Mouse (Mus musculus) midbrain, embryonic 10.5 days (tissue): ENCODE results near the gene Gm43720. TPM values are rescaled to one million over a fixed set of nuclear protein-coding genes. Genes with fewer than 3 reads are reported as not detected.
A peak's percentile ranks its signal among the peaks of the same experiment; 100 is the strongest.

ENCODE experiments used
- DNase-seq: peaks from one replicate; pipeline ENCODE4 v3.0.0-alpha.2; 2017; ENCODE audit warnings: low spot score
- H3K27ac ChIP-seq: fragments of 300-500 bp; sonication (generic); replicated peaks from 2 replicates; pipeline ENCODE4 v1.5.1; 2016; ENCODE audit warnings: mild to moderate bottlenecking
- H3K27me3 ChIP-seq: fragments of 300-500 bp; sonication (generic); 2 replicates; pipeline ENCODE4 v1.6.1; 2016; ENCODE audit warnings: low read depth, mild to moderate bottlenecking; ENCODE audit not compliant: poor library complexity, severe bottlenecking
- H3K36me3 ChIP-seq: fragments of 300-500 bp; sonication (generic); 2 replicates; pipeline ENCODE4 v1.6.1; 2016; ENCODE audit warnings: mild to moderate bottlenecking, moderate library complexity
- H3K4me1 ChIP-seq: fragments of 300-500 bp; sonication (generic); 2 replicates; pipeline ENCODE4 v1.6.1; 2016
- H3K4me3 ChIP-seq: fragments of 300-500 bp; sonication (generic); 2 replicates; pipeline ENCODE4 v1.5.1; 2016; ENCODE audit warnings: mild to moderate bottlenecking, moderate library complexity
- H3K9me3 ChIP-seq: fragments of 300-500 bp; sonication (generic); replicated peaks from 2 replicates; pipeline ENCODE4 v1.6.1; 2016; ENCODE audit warnings: mild to moderate bottlenecking
- WGBS: fragments of 180-500 bp; shearing (Covaris S2); methylation state at CpG from one replicate; pipeline ENCODE4 v1.1.7; 2016; 5-methylcytosine and 5-hydroxymethylcytosine counted together
- polyA plus RNA-seq: library from polyadenylated mRNA; unstranded; fragments of >200 nt; fragmentation: Nextera tagmentation; extraction: Ambion mirVana; gene quantifications from 2 replicates; pipeline ENCODE4 v1.2.1, GENCODE M21; 2016

Gm43720 gene
- polyA plus RNA-seq, 1 experiment from 2014 or later: 0.10 TPM

DNA sequence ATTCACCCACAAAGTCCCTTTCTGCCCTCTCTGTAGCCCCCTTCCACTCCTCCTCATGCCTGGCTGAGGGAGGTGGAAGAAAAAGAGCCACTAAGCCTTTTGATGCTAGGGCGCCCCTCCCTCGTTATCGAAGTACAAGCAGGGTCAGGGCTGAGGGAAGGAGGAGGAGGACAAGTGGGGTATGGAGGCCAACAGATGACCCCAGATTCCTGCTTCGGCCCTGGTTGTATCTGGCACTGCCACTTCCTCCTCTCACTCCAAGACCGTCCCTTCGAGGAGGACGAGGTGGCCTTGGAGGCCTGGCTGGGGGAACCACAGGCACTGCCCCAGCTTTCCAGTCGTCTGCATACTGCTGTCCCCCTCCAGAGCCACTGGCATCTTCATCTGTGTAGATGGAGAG is 5.6 kb downstream of the Gm43720 start:
- H3K36me3 ChIP-seq: peaks cover 47% of the 10 kb centered on the region
- DNase-seq: no peak
- 57% methylated on average over 8 of the region's 8 CpGs for WGBS
- H3K4me3 ChIP-seq: peak overlapping the region; percentile 55; the same call in 1 of the 2 replicates
- H3K27ac ChIP-seq: no peak overlapping the region
- no peaks in the 10 kb centered on the region for H3K9me3 ChIP-seq
- peaks cover 25% of the 10 kb centered on the region for H3K27me3 ChIP-seq
- H3K4me1 ChIP-seq: peaks cover 83% of the 10 kb centered on the region

- H3K9me3 ChIP-seq: no peaks in the 10 kb centered on the region
- WGBS: 2% methylated on average over 12 of the region's 12 CpGs
- H3K4me3 ChIP-seq: peak within 1 kb of the TSS; percentile 51
- DNase-seq: peak; percentile 72
- H3K27me3 ChIP-seq: peaks cover 25% of the 10 kb centered on the region
- H3K27ac ChIP-seq: peak within 1 kb of the TSS; percentile 84
- peaks cover 66% of the 10 kb centered on the region for H3K4me1 ChIP-seq
- H3K36me3 ChIP-seq: peaks cover 34% of the 10 kb centered on the region
These were observed 7.3 kb downstream of the Gm43720 start, which contains the start of gene Gal3st4 for GRCm38 (mm10) chr5:138272409-138272923. Gene Gal3st4, minus strand, starts transcription at chr5:138272840.

- Histone ChIP-seq H3K4me3 (peak overlapping the region; percentile 51; the same call in 1 of the 2 replicates), H3K9me3 (no peaks in the 10 kb centered on the region), H3K27ac (peak overlapping the region; percentile 28; the same call in 1 of the 2 replicates), H3K4me1 (peaks cover 54% of the 10 kb centered on the region), H3K27me3 (peaks cover 14% of the 10 kb centered on the region), H3K36me3 (peaks cover 34% of the 10 kb centered on the region)
- no peak for DNase-seq
- WGBS: 50% methylated on average over 3 of the region's 3 CpGs
These were observed 8.5 kb downstream of the Gm43720 start for GRCm38 (mm10) chr5:138271232-138271631.

DNA sequence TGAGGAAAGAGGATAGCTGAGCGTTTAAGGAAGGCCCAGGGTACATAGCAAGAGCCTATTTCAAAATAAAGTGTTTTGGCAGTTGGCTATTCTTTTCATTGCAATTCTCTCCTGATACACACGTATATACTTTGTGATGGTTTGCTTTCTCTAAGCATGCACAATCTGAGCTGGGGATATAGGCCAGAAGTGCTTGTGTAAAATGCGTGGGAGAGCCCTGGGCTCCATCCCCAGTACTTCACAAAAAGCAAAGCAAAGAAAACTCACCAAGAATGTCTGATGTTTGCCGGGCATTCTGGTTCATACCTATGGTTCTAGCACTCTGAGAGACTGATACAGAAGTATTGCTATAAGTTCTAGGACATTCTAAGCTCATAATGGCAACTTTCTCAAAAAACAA is 10.8 kb downstream of the Gm43720 start:
- Histone ChIP-seq H3K4me3 (no peak overlapping the region), H3K4me1 (peaks cover 45% of the 10 kb centered on the region), H3K27ac (no peak overlapping the region), H3K27me3 (peaks cover 14% of the 10 kb centered on the region), H3K36me3 (peaks cover 21% of the 10 kb centered on the region), H3K9me3 (no peaks in the 10 kb centered on the region)
- DNase-seq: no peak
- 82% methylated on average over 4 of the region's 4 CpGs for WGBS

- H3K4me3 ChIP-seq: no peak overlapping the region
- peaks cover 27% of the 10 kb centered on the region for H3K36me3 ChIP-seq
- H3K27me3 ChIP-seq: peaks cover 14% of the 10 kb centered on the region
- H3K27ac ChIP-seq: no peak overlapping the region
- no peaks in the 10 kb centered on the region for H3K9me3 ChIP-seq
- DNase-seq: peak; percentile 9
- 88% methylated on average over 3 of the region's 3 CpGs for WGBS
- H3K4me1 ChIP-seq: peaks cover 40% of the 10 kb centered on the region
These were observed 12.6 kb downstream of the Gm43720 start for GRCm38 (mm10) chr5:138267114-138267513.

- WGBS: 95% methylated on average over 4 of the region's 4 CpGs
- Histone ChIP-seq H3K4me1 (peaks cover 31% of the 10 kb centered on the region), H3K36me3 (peaks cover 41% of the 10 kb centered on the region), H3K9me3 (no peaks in the 10 kb centered on the region), H3K4me3 (no peak overlapping the region), H3K27me3 (0 out of 2 replicates have a peak, but pooled peaks cover under 1% of the 10 kb centered on the region), H3K27ac (no peak overlapping the region)
- no peak for DNase-seq
These were observed 14.0 kb downstream of the Gm43720 start for GRCm38 (mm10) chr5:138265712-138266111.

- Histone ChIP-seq H3K36me3 (peaks cover 56% of the 10 kb centered on the region), H3K27ac (peak overlapping the region; percentile 92)
- DNase-seq: no peak
These were observed 15.6 kb downstream of the Gm43720 start for GRCm38 (mm10) chr5:138264207-138264578.

DNA sequence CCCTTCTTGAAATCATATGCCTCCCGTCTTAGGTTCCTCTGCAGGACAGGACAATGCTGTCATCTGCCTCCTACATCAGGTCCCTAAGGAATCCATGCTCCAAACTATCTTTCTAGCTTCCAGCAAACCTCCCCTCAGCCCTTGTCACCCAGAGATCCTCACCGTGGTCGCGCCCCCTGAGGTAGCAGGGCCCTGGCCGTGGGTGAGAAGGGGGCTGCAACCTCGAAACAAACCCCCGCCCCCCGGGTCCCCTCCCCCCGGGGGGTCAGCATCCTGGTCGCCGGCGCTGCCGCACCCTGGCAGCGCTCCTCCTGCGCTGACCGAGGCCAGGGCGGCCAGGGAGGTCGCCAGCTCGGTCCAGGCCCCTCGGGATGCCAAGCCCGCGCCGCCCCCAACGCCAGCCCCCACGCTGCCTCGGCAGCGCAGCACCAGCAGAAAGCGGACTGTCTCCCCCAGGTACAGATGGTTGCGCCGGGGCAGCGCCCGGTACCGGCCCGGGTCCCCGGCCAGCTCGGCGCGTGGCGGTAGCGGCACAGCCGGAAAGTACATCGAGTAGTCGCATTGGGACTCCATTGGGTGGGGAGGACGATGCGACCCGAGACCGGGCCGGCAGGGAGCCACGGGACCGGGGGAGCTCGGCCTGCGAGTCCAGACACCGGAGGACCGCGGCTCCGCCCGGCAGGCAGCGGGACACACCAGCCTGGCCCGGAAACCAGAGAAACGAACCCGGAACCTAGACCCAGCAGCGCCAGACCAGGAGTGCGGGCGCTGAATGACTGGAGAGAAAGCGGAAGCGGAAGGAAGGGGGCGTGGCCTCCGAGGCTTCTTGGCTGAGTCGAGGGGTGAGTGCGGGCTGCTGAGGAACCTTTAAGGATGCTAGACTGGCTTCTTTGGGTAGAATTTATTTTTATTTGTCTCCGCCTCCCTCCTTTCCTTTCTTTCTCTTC is 16.2 kb downstream of the Gm43720 start, which contains the start of gene BC037034:
TSS of gene BC037034 (minus strand) at position 774 of the 947 bp plus-strand sequence.
- H3K4me1 ChIP-seq: peaks cover 31% of the 10 kb centered on the region
- H3K9me3 ChIP-seq: no peaks in the 10 kb centered on the region
- peak within 1 kb of the TSS; percentile 92 for H3K27ac ChIP-seq
- H3K36me3 ChIP-seq: peaks cover 63% of the 10 kb centered on the region
- peak; percentile 89 for DNase-seq
- no peaks in the 10 kb centered on the region for H3K27me3 ChIP-seq
- H3K4me3 ChIP-seq: peak within 1 kb of the TSS; percentile 99
- under 1% methylated on average over 70 of the region's 71 CpGs for WGBS

More at GRCm38 (mm10) chr5:138264207-138264578, 15.6 kb downstream of the Gm43720 start:
- peak overlapping the region; percentile 99 for H3K4me3 ChIP-seq
- no peaks in the 10 kb centered on the region for H3K27me3 ChIP-seq
- peaks cover 31% of the 10 kb centered on the region for H3K4me1 ChIP-seq
- H3K9me3 ChIP-seq: no peaks in the 10 kb centered on the region
- WGBS: 15% methylated on average over 6 of the region's 6 CpGs

DNA sequence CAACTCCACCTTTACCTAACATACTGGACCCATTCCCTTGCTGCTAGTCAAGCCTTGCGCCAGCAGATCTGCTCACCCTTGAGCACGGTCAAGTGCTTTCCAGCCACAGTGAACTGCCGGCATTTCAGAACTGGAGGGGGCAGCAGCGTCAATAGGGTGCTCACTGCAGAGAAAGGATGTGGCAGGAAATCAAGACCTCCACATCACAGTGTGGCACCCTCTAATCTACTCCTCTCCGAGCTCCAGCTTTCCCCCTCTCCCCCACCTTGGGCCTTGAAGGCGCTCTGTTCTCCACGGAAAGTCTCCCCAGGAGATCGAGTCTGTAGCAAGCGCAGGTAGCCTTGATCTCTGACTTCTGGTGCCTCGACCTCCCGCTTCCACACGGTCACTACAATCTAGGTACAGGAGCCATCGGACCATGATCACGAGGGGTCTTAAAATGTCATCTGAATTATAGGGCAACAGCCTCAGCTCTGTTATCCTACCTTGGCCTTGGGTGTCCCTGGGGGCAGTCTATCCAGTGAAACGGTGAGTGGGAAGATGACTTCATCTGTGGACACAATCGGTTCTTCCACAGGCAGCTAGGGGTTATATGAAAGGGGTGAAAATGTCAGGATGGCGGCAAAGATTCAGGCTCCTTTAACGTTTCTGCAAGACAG is 17.0 kb downstream of the Gm43720 start:
- no peaks in the 10 kb centered on the region for H3K9me3 ChIP-seq
- peak overlapping the region; percentile 99 for H3K4me3 ChIP-seq
- 75% methylated on average over 18 of the region's 18 CpGs for WGBS
- peaks cover 31% of the 10 kb centered on the region for H3K4me1 ChIP-seq
- no peak for DNase-seq
- H3K27ac ChIP-seq: peak overlapping the region; percentile 92; the same call in 1 of the 2 replicates
- peaks cover 71% of the 10 kb centered on the region for H3K36me3 ChIP-seq
- no peaks in the 10 kb centered on the region for H3K27me3 ChIP-seq

DNA sequence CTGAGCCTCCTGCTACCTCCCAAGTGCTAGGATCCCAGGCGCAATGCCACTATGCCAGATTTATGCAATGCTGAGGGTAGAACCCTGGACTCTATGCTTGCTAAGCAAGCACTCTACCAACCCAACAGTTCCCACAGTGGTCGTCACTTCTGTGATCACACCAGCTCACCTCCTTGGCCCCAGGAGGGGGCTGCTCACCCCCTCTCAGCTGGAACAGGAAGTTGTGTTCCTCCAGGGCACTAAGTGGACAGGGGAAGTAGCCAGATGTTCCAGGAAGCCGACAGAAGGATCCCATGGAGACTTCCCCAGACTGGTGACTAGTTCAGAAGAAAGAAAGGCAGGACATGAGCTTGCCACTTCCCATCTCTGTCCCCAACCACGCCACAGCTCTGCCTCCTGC is 17.8 kb downstream of the Gm43720 start:
- H3K9me3 ChIP-seq: no peaks in the 10 kb centered on the region

DNA sequence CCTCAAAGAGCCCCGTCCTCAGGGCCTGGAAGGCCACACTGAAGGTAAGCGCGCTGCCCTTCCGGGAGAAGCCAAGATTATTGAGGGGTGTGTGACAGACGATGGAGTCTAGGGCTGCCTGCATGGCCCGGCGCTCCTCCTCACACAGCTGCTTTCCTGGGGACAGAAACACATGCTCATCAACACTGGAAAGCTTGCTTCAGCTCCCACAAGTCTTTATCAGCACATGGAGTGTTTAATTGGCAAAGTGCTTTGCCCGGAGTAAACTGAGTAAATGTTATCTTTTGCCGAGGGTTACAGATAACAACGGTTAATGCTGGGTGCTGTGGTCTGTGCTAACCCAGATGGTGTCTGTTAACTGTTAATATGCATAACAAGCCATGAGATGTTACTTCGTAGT is 18.9 kb downstream of the Gm43720 start:
- H3K27me3 ChIP-seq: no peaks in the 10 kb centered on the region
- H3K4me3 ChIP-seq: no peak overlapping the region
- no peaks in the 10 kb centered on the region for H3K9me3 ChIP-seq
- DNase-seq: no peak
- H3K36me3 ChIP-seq: peaks cover 61% of the 10 kb centered on the region
- no peak overlapping the region for H3K27ac ChIP-seq
- peaks cover 42% of the 10 kb centered on the region for H3K4me1 ChIP-seq
- 95% methylated on average over 11 of the region's 11 CpGs for WGBS

More for the DNA sequence above, 17.8 kb downstream of the Gm43720 start:
- Histone ChIP-seq H3K27me3 (no peaks in the 10 kb centered on the region), H3K4me1 (peaks cover 31% of the 10 kb centered on the region), H3K4me3 (peak overlapping the region; percentile 99), H3K36me3 (peaks cover 72% of the 10 kb centered on the region), H3K27ac (no peak overlapping the region)
- no peak for DNase-seq
- 86% methylated on average over 4 of the region's 4 CpGs for WGBS

DNA sequence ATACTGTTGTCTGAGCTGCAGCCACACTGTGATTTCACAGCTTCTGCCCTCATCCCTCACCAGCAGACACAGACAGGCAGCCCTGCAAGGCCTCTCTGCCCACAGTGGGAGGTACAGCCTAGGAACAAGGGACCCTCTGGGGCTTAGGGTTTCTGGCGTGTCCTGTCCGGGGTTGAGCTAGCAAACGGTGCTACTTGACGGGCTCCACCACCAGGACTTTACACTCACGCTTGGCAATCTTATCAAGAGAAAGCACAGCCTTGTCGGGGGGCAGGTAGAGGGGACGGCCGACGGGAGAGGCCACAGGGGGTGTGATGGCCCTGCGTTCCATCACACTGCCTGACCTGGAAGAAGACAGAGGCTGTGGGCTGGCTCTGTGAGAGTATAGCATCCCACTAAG is 19.7 kb downstream of the Gm43720 start:
- Histone ChIP-seq H3K36me3 (peaks cover 56% of the 10 kb centered on the region), H3K4me3 (no peak overlapping the region), H3K27me3 (no peaks in the 10 kb centered on the region), H3K9me3 (no peaks in the 10 kb centered on the region), H3K4me1 (peaks cover 43% of the 10 kb centered on the region), H3K27ac (no peak overlapping the region)
- DNase-seq: no peak
- 90% methylated on average over 10 of the region's 10 CpGs for WGBS
